Mouse (Mus musculus) intestine, embryonic 16.5 days (tissue): ENCODE measurements around the gene Znfx1. TPM values are rescaled to one million over a fixed set of nuclear protein-coding genes. Genes with fewer than 3 reads are reported as not detected.

ENCODE experiments used
- ATAC-seq: fragments of 200-750 bp; cut with Nextera tagmentation; 2 replicates; pipeline ENCODE4 v1.8.0; 2017; ENCODE audit warnings: moderate TSS enrichment, moderate library complexity
- H3K27ac ChIP-seq: fragments of 300-500 bp; sonication (generic); 2 replicates; pipeline ENCODE4 v1.5.1; 2014; ENCODE audit warnings: mild to moderate bottlenecking, low read length
- H3K27me3 ChIP-seq: fragments of 300-500 bp; sonication (generic); replicated peaks from 2 replicates; pipeline ENCODE4 v1.6.1; 2014; ENCODE audit warnings: low read length, control low read depth, mixed read lengths; ENCODE audit not compliant: control insufficient read depth, insufficient read depth
- H3K36me3 ChIP-seq: fragments of 300-500 bp; sonication (generic); 2 replicates; pipeline ENCODE4 v1.6.1; 2014; ENCODE audit warnings: low read length, control low read depth; ENCODE audit not compliant: control insufficient read depth, insufficient read depth
- H3K4me1 ChIP-seq: fragments of 300-500 bp; sonication (generic); 2 replicates; pipeline ENCODE4 v1.6.1; 2014; ENCODE audit warnings: low read length, control low read depth, mixed read lengths; ENCODE audit not compliant: control insufficient read depth, insufficient read depth
- H3K4me2 ChIP-seq: fragments of 300-500 bp; sonication (generic); 2 replicates; pipeline ENCODE4 v1.6.1; 2014; ENCODE audit warnings: low read depth, low read length, control low read depth
- H3K4me3 ChIP-seq: fragments of 300-500 bp; sonication (generic); 2 replicates; pipeline ENCODE4 v1.5.1; 2014; ENCODE audit warnings: mild to moderate bottlenecking, low read length
- H3K9ac ChIP-seq: fragments of 300-500 bp; sonication (generic); 2 replicates; pipeline ENCODE4 v1.6.1; 2014; ENCODE audit warnings: low read depth, low read length
- H3K9me3 ChIP-seq: fragments of 300-500 bp; sonication (generic); 2 replicates; pipeline ENCODE4 v1.6.1; 2016; ENCODE audit warnings: low read length, control low read depth; ENCODE audit not compliant: control insufficient read depth
- WGBS: fragments of 180-500 bp; shearing (Covaris S2); extraction: QIAGEN DNeasy Blood & Tissue Kit; methylation state at CpG from one replicate; pipeline ENCODE4 v1.1.7; 2014; 5-methylcytosine and 5-hydroxymethylcytosine counted together
- polyA plus RNA-seq: library from polyadenylated mRNA; unstranded; fragments of >200 nt; fragmentation: Nextera tagmentation; extraction: Ambion mirVana; gene quantifications from 2 replicates; pipeline ENCODE4 v1.2.1, GENCODE M21; 2015

Znfx1 gene
- polyA plus RNA-seq, 1 experiment from 2014 or later: 6.5 TPM

- peak overlapping the region; percentile 29 for H3K27ac ChIP-seq
These were observed 1.9 kb upstream of the Znfx1 start for GRCm38 (mm10) chr2:167064601-167065295.

GRCm38 (mm10) chr2:167063906-167064496, 1.2 kb upstream of the Znfx1 start:
- ATAC-seq: no peak

More at GRCm38 (mm10) chr2:167064601-167065295, 1.9 kb upstream of the Znfx1 start:
- WGBS: 15% methylated on average over 9 of the region's 9 CpGs
- Histone ChIP-seq H3K4me1 (peaks cover 22% of the 10 kb centered on the region), H3K4me2 (peak overlapping the region; percentile 76), H3K9me3 (no peaks in the 10 kb centered on the region), H3K9ac (peak overlapping the region; percentile 45), H3K4me3 (peak overlapping the region; percentile 81), H3K27me3 (no peaks in the 10 kb centered on the region), H3K36me3 (peaks cover 5% of the 10 kb centered on the region; the same call in 1 of the 2 replicates)
- no peak for ATAC-seq

GRCm38 (mm10) chr2:167062497-167062911, 311 bp downstream of the Znfx1 start:
- peak overlapping the region; percentile 90 for H3K4me2 ChIP-seq
- H3K4me3 ChIP-seq: peak overlapping the region; percentile 81
- no peaks in the 10 kb centered on the region for H3K27me3 ChIP-seq
- under 1% methylated on average over 55 of the region's 60 CpGs for WGBS
- no peaks in the 10 kb centered on the region for H3K9me3 ChIP-seq
- peaks cover 29% of the 10 kb centered on the region for H3K4me1 ChIP-seq
- peak overlapping the region; percentile 95 for H3K27ac ChIP-seq
- peak overlapping the region; percentile 79 for H3K9ac ChIP-seq
- peaks cover 7% of the 10 kb centered on the region for H3K36me3 ChIP-seq
- peak; percentile 92 for ATAC-seq

More at GRCm38 (mm10) chr2:167063906-167064496, 1.2 kb upstream of the Znfx1 start:
- Histone ChIP-seq H3K4me3 (peak overlapping the region; percentile 81), H3K4me1 (peaks cover 22% of the 10 kb centered on the region), H3K4me2 (peak overlapping the region; percentile 76), H3K9me3 (no peaks in the 10 kb centered on the region), H3K36me3 (peaks cover 5% of the 10 kb centered on the region; the same call in 1 of the 2 replicates), H3K9ac (peak overlapping the region; percentile 79), H3K27ac (peak overlapping the region; percentile 92), H3K27me3 (no peaks in the 10 kb centered on the region)
- WGBS: 0% methylated on average over 7 of the region's 7 CpGs

GRCm38 (mm10) chr2:167061381-167062034, 1.3 kb downstream of the Znfx1 start:
- H3K27ac ChIP-seq: no peak overlapping the region
- peak overlapping the region; percentile 81 for H3K4me3 ChIP-seq
- peaks cover 12% of the 10 kb centered on the region for H3K36me3 ChIP-seq
- H3K9me3 ChIP-seq: no peaks in the 10 kb centered on the region
- H3K4me2 ChIP-seq: peak overlapping the region; percentile 90
- H3K4me1 ChIP-seq: peaks cover 31% of the 10 kb centered on the region
- peak overlapping the region; percentile 79 for H3K9ac ChIP-seq
- 22% methylated on average over 11 of the region's 11 CpGs for WGBS
- H3K27me3 ChIP-seq: no peaks in the 10 kb centered on the region
- ATAC-seq: no peak

- peaks cover 29% of the 10 kb centered on the region for H3K4me1 ChIP-seq
- ATAC-seq: no peak
- peaks cover 11% of the 10 kb centered on the region for H3K36me3 ChIP-seq
- peak overlapping the region; percentile 32 for H3K4me2 ChIP-seq
- peak overlapping the region; percentile 74 for H3K27ac ChIP-seq
- H3K27me3 ChIP-seq: no peaks in the 10 kb centered on the region
- H3K9me3 ChIP-seq: no peaks in the 10 kb centered on the region
- peak overlapping the region; percentile 34 for H3K4me3 ChIP-seq
- peak overlapping the region; percentile 53 for H3K9ac ChIP-seq
These were observed 2.1 kb downstream of the Znfx1 start for GRCm38 (mm10) chr2:167060761-167061160.

- Histone ChIP-seq H3K27ac (peak overlapping the region; percentile 74), H3K36me3 (peaks cover 13% of the 10 kb centered on the region), H3K4me2 (peak overlapping the region; percentile 32), H3K4me1 (peaks cover 27% of the 10 kb centered on the region), H3K9me3 (no peaks in the 10 kb centered on the region), H3K9ac (peak overlapping the region; percentile 53), H3K4me3 (peak overlapping the region; percentile 34), H3K27me3 (no peaks in the 10 kb centered on the region)
- 56% methylated on average over 3 of the region's 3 CpGs for WGBS
- ATAC-seq: no peak
These were observed 2.5 kb downstream of the Znfx1 start for GRCm38 (mm10) chr2:167060360-167060759.

- H3K4me2 ChIP-seq: peak overlapping the region; percentile 32
- no peak for ATAC-seq
- WGBS: 61% methylated on average over 12 of the region's 12 CpGs
- H3K27ac ChIP-seq: peak overlapping the region; percentile 74
- peaks cover 15% of the 10 kb centered on the region for H3K36me3 ChIP-seq
- no peaks in the 10 kb centered on the region for H3K9me3 ChIP-seq
- H3K4me3 ChIP-seq: peak overlapping the region; percentile 34
- peaks cover 29% of the 10 kb centered on the region for H3K4me1 ChIP-seq
- no peaks in the 10 kb centered on the region for H3K27me3 ChIP-seq
- peak overlapping the region; percentile 53 for H3K9ac ChIP-seq
These were observed 2.9 kb downstream of the Znfx1 start for GRCm38 (mm10) chr2:167059960-167060359.

- H3K4me3 ChIP-seq: peak overlapping the region; percentile 34
These were observed 3.3 kb downstream of the Znfx1 start for GRCm38 (mm10) chr2:167059536-167059935.

GRCm38 (mm10) chr2:167058814-167059387, 3.9 kb downstream of the Znfx1 start:
- Histone ChIP-seq H3K27ac (peak overlapping the region; percentile 53), H3K9ac (no peak overlapping the region), H3K4me1 (peaks cover 30% of the 10 kb centered on the region), H3K36me3 (peaks cover 18% of the 10 kb centered on the region), H3K27me3 (no peaks in the 10 kb centered on the region), H3K9me3 (no peaks in the 10 kb centered on the region), H3K4me3 (no peak overlapping the region), H3K4me2 (peak overlapping the region; percentile 12; the same call in 1 of the 2 replicates)
- no peak for ATAC-seq
- WGBS: 52% methylated on average over 3 of the region's 3 CpGs

More at GRCm38 (mm10) chr2:167059536-167059935, 3.3 kb downstream of the Znfx1 start:
- WGBS: 55% methylated on average over 8 of the region's 8 CpGs
- Histone ChIP-seq H3K27me3 (no peaks in the 10 kb centered on the region), H3K36me3 (peaks cover 18% of the 10 kb centered on the region), H3K9ac (peak overlapping the region; percentile 51), H3K9me3 (no peaks in the 10 kb centered on the region), H3K4me2 (peak overlapping the region; percentile 32), H3K4me1 (peaks cover 30% of the 10 kb centered on the region), H3K27ac (peak overlapping the region; percentile 74)
- ATAC-seq: no peak
